Mouse (Mus musculus) bone marrow, adult 2 months (tissue): Measurements from ENCODE around the gene Usp54.

Experiments
- CTCF ChIP-seq: fragments of 200-500 bp; IDR thresholded peaks from 2 replicates; pipeline ENCODE4 v1.5.1; 2011; ENCODE audit warnings: low read length, control low read depth; ENCODE audit not compliant: control insufficient read depth, insufficient read depth
- POLR2A ChIP-seq: fragments of 200-500 bp; IDR thresholded peaks from 2 replicates; pipeline ENCODE4 v1.6.1; 2011; ENCODE audit warnings: low read depth, mild to moderate bottlenecking, control low read depth, low read length, borderline replicate concordance; ENCODE audit not compliant: control insufficient read depth

- TF ChIP-seq POLR2A = no peak
- no peak for TF ChIP-seq CTCF
Observed at GRCm38 (mm10) chr14:20673735-20674063, 32.8 kb upstream of the Usp54 start.
